Mouse (Mus musculus) brain, embryonic 14.5 days (tissue): Measurements from ENCODE around the gene Cela1. TPM values are rescaled to one million over a fixed set of nuclear protein-coding genes. Genes with fewer than 3 reads are reported as not detected.

Experiments
- DNase-seq: peaks from one replicate; pipeline ENCODE4 v3.0.0-alpha.2; 2011; ENCODE audit warnings: low read depth
- CTCF ChIP-seq: fragments of 200-500 bp; IDR thresholded peaks from 2 replicates; pipeline ENCODE4 v1.5.1; 2012; ENCODE audit warnings: inconsistent platforms, mild to moderate bottlenecking, moderate library complexity, borderline replicate concordance; ENCODE audit not compliant: insufficient read depth, insufficient read length; ENCODE audit errors: extremely low read depth
- POLR2A ChIP-seq: fragments of 200-500 bp; IDR thresholded peaks from 2 replicates; pipeline ENCODE4 v1.6.1; 2012; ENCODE audit warnings: mild to moderate bottlenecking, inconsistent platforms, borderline replicate concordance; ENCODE audit not compliant: poor library complexity, insufficient read depth, insufficient read length, severe bottlenecking; ENCODE audit errors: extremely low read depth
- polyA plus RNA-seq: library from polyadenylated mRNA; depleted of rRNA; stranded (reverse); fragments of >200 nt; gene quantifications from 2 replicates; pipeline ENCODE4 v1.2.3, GENCODE M21; 2012; rRNA removed

The Cela1 gene
- polyA plus RNA-seq, 1 experiment, result 0.68 TPM

DNA sequence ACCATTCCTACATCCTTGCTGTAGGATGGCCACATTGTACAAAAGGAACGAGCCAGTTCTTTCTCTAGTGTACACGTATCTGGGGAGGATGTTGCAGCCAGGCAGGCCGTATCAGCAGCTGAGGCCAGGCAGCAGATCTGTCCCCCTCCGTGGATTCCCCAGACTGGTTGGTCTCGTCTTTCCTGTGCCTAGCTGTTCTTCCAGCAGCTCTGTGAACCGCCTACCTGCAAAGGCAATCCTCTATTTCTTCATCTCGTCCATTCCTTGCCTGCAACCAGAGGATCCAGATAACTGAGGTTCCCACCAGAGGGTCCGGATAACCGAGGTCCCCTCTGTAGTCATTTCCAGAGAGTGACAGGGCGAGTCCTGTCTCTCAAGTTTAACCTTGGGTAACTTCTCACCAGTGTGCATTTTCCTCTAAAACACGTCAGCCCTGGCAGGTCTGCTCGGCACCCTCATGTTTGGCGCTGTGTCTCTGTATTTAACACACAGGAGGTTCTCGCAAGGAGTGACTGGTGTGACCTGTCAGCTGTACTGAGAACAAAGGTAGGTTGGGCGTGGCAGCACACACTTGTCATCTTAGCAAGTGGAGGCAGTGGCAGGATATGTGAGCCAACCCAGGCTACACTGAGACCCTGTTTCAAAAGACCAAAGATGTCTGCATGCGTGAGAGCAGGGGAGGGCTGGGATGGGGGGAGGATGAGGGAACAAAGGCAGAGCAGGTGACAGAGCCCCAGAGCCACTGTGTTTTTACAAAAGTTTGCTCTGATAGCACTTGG, 47.6 kb downstream of the Cela1 start:
- TF ChIP-seq CTCF, result no peak
- DNase-seq, result no peak

GRCm38 (mm10) chr15:100637661-100638060, 50.1 kb downstream of the Cela1 start:
- TF ChIP-seq POLR2A (no peak), CTCF (peak; percentile 44; the same call in 1 of the 2 replicates)
- no peak for DNase-seq

DNA sequence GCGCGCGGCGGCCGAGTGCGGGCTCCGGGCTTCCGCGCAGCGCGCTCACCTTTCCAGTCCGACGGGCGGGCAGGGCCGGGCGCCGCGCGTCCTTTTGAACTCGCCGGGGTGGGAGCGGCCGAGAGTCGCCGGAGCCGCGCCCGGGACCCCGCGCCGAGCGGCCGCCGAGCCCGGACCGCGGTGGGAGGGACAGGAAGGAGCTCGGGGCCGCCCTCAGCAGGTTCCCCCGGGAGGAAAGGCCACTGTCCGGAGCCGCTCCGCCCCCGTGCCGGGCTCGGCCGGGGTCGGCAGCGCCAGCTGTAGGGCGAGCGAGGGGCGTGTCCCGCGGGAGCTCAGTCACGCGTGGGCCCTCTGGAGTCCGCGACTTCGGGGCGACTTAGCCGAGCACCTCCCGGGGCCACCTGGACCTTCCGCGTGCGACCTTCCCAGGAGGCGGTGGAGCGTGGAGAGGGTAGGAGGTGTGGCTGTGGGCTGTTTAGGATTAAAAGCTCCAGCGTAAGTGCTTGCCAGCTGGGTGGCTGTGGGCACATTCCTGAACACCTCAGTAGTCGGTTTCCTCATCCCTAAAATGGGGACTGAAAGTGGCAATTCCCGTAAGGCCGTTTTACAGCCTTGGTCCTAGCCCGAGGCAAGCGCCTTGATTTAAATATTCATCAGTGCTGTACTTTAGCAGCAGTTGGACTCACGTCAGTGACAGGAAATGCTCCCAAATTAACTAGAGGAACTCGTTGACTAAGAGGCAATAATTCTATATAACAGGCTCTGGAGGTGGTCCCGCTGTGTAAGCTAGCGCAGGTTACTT, 50.8 kb downstream of the Cela1 start, which contains the start of gene Smagp:
Smagp (minus strand) TSS at position 241 of the 802 bp plus-strand sequence.
- DNase-seq, result no peak
- no peak for TF ChIP-seq CTCF
- no peak for TF ChIP-seq POLR2A

- no peak for DNase-seq
- TF ChIP-seq POLR2A (no peak), CTCF (no peak)
These were observed 51.7 kb downstream of the Cela1 start for GRCm38 (mm10) chr15:100635851-100636645.

GRCm38 (mm10) chr15:100635239-100635638, 52.5 kb downstream of the Cela1 start:
- no peak for DNase-seq
- TF ChIP-seq CTCF, result no peak
- no peak for TF ChIP-seq POLR2A

DNA sequence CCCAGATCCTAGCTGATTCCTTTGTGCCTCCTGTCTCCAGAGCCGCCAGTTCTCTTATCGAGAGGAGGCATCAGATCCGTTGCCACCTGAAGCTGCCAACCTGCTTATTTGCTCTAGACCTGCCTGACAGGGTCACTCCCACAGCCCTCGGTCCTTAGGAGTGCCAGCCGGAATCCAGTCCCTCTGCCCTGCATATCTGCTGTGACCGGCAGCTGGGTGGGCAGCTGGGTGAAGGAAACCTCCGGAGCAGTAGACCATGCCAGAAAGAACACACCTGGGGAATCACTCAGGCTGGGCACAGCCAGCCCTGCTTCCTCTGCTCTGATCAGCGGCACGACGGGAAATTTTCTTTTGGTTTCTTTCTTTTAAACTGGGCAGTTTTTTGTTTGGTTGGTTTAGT, 54.4 kb downstream of the Cela1 start:
- DNase-seq, result no peak

DNA sequence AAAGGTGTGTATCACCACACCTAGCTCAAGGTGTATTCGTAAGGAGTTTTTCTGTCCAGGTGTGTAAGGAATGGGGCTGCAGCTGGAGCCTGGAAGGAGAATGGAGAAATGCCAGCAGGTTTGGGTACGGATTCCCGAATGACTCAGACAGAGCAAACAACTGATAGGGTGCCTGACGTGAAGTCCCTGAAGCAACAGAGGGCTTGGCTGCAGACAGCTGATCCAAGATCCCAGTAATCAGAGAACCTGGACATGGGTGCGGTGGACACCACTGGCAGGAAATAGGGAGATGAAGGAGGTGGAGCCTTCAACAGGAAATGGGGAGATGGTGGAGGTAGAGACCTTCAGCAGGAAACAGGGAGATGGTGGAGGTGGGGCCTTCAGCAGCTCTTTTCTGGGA, 55.4 kb downstream of the Cela1 start:
- TF ChIP-seq CTCF (no peak), POLR2A (no peak)
- DNase-seq, result no peak

More for the DNA sequence above, 54.4 kb downstream of the Cela1 start:
- TF ChIP-seq CTCF, result no peak
- TF ChIP-seq POLR2A, result no peak

GRCm38 (mm10) chr15:100631454-100632170, 56.1 kb downstream of the Cela1 start:
- TF ChIP-seq CTCF (no peak), POLR2A (no peak)
- DNase-seq, result no peak

- TF ChIP-seq CTCF (no peak), POLR2A (no peak)
- DNase-seq, result no peak
These were observed 57.6 kb downstream of the Cela1 start for GRCm38 (mm10) chr15:100630126-100630525.

DNA sequence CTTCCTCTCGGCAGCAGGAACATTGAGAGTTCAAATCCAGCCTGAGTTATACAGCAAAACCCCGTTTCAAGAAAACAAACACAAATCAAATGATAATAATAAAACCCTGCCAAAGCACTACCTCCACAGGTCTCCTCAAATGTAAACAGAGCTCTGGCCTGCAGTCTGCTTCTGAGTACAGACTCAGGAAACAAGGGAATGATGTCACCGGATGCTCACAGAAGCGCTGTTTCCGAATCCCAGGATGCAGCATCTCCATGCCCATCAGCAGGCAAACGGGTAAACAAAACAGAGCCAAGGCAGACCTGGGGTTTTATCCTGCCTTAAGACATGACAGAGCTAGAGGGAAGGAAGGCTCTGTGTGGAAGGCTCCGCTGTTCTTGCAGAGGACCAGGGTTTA, 58.9 kb downstream of the Cela1 start:
- TF ChIP-seq POLR2A (no peak), CTCF (no peak)
- DNase-seq, result no peak

- DNase-seq, result no peak
- TF ChIP-seq CTCF (no peak), POLR2A (no peak)
These were observed 59.8 kb downstream of the Cela1 start for GRCm38 (mm10) chr15:100627774-100628370.

DNA sequence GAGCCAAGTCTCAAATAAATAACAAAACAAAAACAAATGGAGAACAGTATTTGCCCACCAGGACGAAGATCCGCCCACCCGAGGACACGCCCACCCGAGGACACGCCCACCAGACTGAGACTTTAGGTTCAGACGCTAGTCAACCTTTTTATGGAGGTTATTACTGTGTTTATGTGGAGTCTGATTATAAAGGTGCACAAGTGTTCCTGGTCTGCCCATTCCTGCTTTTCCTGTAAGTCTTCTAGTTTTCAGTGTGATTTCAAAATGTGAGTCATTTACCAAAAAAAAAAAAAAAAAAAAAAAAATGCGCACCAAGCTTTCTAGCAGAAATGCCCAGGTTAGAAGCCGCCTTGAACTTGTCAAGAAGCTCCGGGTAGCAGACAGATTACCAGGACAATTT, 60.4 kb downstream of the Cela1 start:
- DNase-seq, result no peak

DNA sequence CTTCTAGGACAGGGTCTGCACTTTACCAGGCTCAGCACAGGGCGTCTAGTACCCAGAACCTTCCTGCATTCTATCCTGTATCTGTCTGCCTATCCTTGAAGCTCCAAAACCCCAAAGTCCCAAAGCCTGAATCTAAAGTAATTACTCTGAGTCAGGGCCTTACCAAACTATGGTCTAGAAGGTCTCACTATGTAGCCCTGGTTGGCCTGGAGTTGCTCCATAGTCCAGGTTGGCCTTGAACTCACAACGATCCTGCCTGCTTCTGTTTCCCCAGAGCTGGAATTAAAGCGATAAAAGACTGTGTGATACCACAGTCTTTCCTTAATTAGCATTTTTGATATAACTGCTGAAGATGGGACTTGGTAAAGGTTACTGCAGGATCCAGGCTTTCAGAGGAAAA, 63.3 kb downstream of the Cela1 start:
- TF ChIP-seq POLR2A (no peak), CTCF (no peak)
- DNase-seq, result no peak

More for the DNA sequence above, 60.4 kb downstream of the Cela1 start:
- TF ChIP-seq POLR2A, result no peak
- TF ChIP-seq CTCF, result no peak

Other genes with a start within 250 kb of the Cela1 start
- 83.8 and 88.4 TPM in 2 replicates for gene Letmd1, start 218.9 kb downstream of the Cela1 start, polyA plus RNA-seq
- gene Csrnp2, start 192.4 kb downstream of the Cela1 start, polyA plus RNA-seq, result 40.2 and 40.9 TPM in 2 replicates
- gene Tfcp2, start 135.9 kb downstream of the Cela1 start, polyA plus RNA-seq, result 27.3 and 32.3 TPM in 2 replicates
- gene Pou6f1, start 87.9 kb downstream of the Cela1 start, polyA plus RNA-seq, result 100 and 120 TPM in 2 replicates
- 139 and 230 TPM in 2 replicates for gene Dazap2, start 72.6 kb downstream of the Cela1 start, polyA plus RNA-seq
- 3.4 and 4.6 TPM in 2 replicates for gene Smagp, start 51.0 kb downstream of the Cela1 start, polyA plus RNA-seq
- 1.1 and 1.8 TPM in 2 replicates for gene Bin2, start 18.4 kb downstream of the Cela1 start, polyA plus RNA-seq
- gene Galnt6, start 41.5 kb upstream of the Cela1 start, polyA plus RNA-seq, result 0.09 and 0.22 TPM in 2 replicates
- 23.8 and 31.3 TPM in 2 replicates for gene Slc4a8, start 73.8 kb upstream of the Cela1 start, polyA plus RNA-seq
- 31.5 and 38.3 TPM in 2 replicates for gene Scn8a, start 181.9 kb upstream of the Cela1 start, polyA plus RNA-seq